Mouse (Mus musculus) gastrocnemius, adult 2 months (tissue): ENCODE results near the gene Muc20. TPM values are rescaled to one million over a fixed set of nuclear protein-coding genes. Genes with fewer than 3 reads are reported as not detected.

ENCODE experiments used
- DNase-seq: peaks from one replicate; pipeline ENCODE4 v3.0.0; 2022
- H3K27ac ChIP-seq: fragments of 200-600 bp; 2 replicates; pipeline ENCODE4 v1.8.1; 2022; ENCODE audit warnings: mild to moderate bottlenecking
- H3K4me3 ChIP-seq: fragments of 200-600 bp; 2 replicates; pipeline ENCODE4 v1.8.1; 2022; ENCODE audit warnings: mild to moderate bottlenecking, moderate library complexity
- CTCF ChIP-seq: fragments of 200-600 bp; IDR thresholded peaks from 2 replicates; pipeline ENCODE4 v1.8.1; 2022; ENCODE audit warnings: antibody characterized with exemption, mild to moderate bottlenecking, moderate library complexity
- intact Hi-C: fragments of 180-260 bp; cut with DNase I; formaldehyde crosslinking; loops from one replicate; pipeline ENCODE4 v1.15.1; 2025
- total RNA-seq, 2 experiments: library from RNA; stranded (reverse); gene quantifications; 2 replicates each; pipeline ENCODE4 v1.2.3; 2021

The Muc20 gene
- total RNA-seq, 2 experiments from 2014 or later, result 0.33 to 0.45 TPM

DNA sequence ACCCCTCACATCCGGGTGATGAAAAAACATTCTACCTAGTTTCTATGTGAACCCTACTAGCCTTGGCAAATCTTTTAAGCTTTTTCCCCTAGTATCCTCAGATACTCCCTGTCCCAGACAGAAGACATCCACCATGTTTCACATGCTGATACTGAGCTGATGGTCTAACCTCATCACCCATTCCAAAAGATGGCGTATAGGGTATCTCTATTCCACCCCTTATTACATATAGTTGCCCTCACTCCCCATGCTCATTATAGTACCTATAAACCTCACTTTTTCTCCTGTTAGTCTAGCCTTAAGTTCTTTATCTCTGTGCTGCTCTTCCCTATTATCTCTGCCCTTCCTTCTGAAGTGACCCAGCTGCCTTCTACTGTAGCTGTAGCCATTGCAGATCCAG, 61.6 kb downstream of the Muc20 start, which contains the start of gene Muc4:
TSS of gene Muc4 (plus strand) at position 301 of the 400 bp plus-strand sequence.
- TF ChIP-seq CTCF, result no peak
- intact Hi-C loops, result no loop called here
- H3K27ac ChIP-seq, result no peak within 1 kb of the TSS
- DNase-seq, result no peak
- H3K4me3 ChIP-seq, result no peak within 1 kb of the TSS

DNA sequence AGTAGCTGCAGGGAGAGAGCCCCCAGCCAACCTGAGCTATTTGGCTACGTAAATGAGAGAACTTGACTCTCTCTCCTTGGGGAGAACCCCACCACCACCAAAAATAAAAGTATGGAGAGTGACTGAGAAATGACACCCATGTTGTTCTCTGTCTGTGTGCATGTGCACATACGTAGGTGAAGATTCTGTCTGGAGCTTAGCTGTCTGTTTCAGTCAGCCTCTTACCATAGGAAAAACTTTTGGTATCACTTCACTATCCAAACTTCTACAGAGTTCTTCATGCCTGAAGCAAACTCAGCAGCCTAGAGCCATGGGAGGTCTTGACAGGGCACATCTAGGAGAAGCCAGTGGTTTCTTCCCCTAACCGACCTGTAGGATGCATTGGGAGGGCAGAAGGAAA, 64.0 kb downstream of the Muc20 start:
- no peak for TF ChIP-seq CTCF
- no peak for DNase-seq
- Histone ChIP-seq H3K4me3 (no peak overlapping the region), H3K27ac (no peak overlapping the region)
- intact Hi-C loops, result no loop called here

DNA sequence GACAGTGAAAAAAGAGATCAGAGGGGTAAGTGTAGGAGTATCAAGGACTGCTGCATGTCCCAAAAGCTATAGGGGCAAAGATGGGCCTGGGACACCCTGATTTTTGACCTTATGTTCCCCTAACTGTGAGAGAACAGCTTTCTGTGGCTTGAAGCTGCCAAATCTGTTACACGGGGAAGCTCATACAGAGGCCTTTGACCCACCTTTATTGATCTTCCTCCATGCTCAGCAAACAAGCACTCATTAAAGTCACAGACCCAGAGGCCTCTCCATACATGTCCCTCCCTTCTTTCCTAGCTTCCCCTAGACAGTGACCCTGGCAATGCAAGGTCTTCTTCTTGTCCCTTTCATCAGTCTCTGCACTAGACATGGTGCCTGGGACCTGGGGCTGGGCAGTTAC, 68.5 kb downstream of the Muc20 start:
- no peak for DNase-seq
- intact Hi-C loops, result no loop called here
- Histone ChIP-seq H3K27ac (no peak overlapping the region), H3K4me3 (no peak overlapping the region)
- no peak for TF ChIP-seq CTCF

DNA sequence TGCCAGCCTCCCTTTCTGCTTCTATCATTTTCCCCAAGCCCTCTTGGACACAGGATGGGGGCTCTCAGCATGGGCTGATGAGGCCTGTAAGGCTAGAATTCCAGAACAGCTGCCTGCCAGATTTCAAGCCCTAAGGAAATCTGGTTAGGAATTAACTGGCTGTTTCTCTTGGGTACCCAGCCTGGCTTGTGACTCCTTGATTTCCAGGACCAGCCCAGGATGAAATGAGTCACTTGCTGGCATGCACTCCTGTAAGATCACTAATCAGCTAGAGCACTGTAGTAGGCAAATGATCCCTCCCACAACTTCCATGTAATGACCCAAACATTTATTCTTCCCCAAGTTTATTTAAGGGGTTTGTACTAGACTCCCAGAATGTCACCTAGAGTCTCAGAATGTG, 69.0 kb downstream of the Muc20 start:
- no peak for DNase-seq
- intact Hi-C loops, result no loop called here
- TF ChIP-seq CTCF, result no peak
- H3K4me3 ChIP-seq, result no peak overlapping the region
- H3K27ac ChIP-seq, result no peak overlapping the region

Other genes with a start within 250 kb of the Muc20 start
- gene Tfrc, start 188.5 kb downstream of the Muc20 start, total RNA-seq, result 100 to 1,000 TPM in 1 of 2 experiments, 10 to 100 TPM in 1; 77.4 to 174 TPM
- gene Tnk2, start 153.6 kb downstream of the Muc20 start, total RNA-seq, result 10 to 100 TPM; 48.4 to 54.4 TPM
- under 1 TPM in 1 of 2 experiments, not detected in 1; 0.22 TPM for gene Muc4, start 61.5 kb downstream of the Muc20 start, total RNA-seq
- not detected for gene Smbd1, start 13.0 kb upstream of the Muc20 start, total RNA-seq
- gene Fyttd1, start 80.1 kb upstream of the Muc20 start, total RNA-seq, result 10 to 100 TPM; 95.0 to 95.1 TPM
- gene Rubcn, start 80.3 kb upstream of the Muc20 start, total RNA-seq, result 10 to 100 TPM; 24.0 to 28.5 TPM
- gene Lrch3, start 116.7 kb upstream of the Muc20 start, total RNA-seq, result 10 to 100 TPM; 14.1 to 16.0 TPM